Mouse (Mus musculus) embryonic facial prominence, embryonic 15.5 days (tissue): ENCODE measurements around the gene Snd1. TPM values are rescaled to one million over a fixed set of nuclear protein-coding genes. Genes with fewer than 3 reads are reported as not detected.

Source experiments
- ATAC-seq: fragments of 200-750 bp; cut with Nextera tagmentation; 2 replicates; pipeline ENCODE4 v1.8.0; 2017; ENCODE audit warnings: low read depth, moderate TSS enrichment; ENCODE audit not compliant: insufficient number of reproducible peaks, low FRiP score, low TSS enrichment
- H3K27ac ChIP-seq: fragments of 300-500 bp; sonication (generic); replicated peaks from 2 replicates; pipeline ENCODE4 v1.5.1; 2015; ENCODE audit warnings: mild to moderate bottlenecking, inconsistent platforms
- H3K27me3 ChIP-seq: fragments of 300-500 bp; sonication (generic); 2 replicates; pipeline ENCODE4 v1.6.1; 2015; ENCODE audit warnings: inconsistent platforms
- H3K36me3 ChIP-seq: fragments of 300-500 bp; sonication (generic); 2 replicates; pipeline ENCODE4 v1.6.1; 2015; ENCODE audit warnings: mild to moderate bottlenecking, inconsistent platforms
- H3K4me1 ChIP-seq: fragments of 300-500 bp; sonication (generic); 2 replicates; pipeline ENCODE4 v1.6.1; 2015; ENCODE audit warnings: inconsistent platforms
- H3K4me2 ChIP-seq: fragments of 300-500 bp; sonication (generic); replicated peaks from 2 replicates; pipeline ENCODE4 v1.6.1; 2015; ENCODE audit warnings: mild to moderate bottlenecking, inconsistent platforms
- H3K4me3 ChIP-seq: fragments of 300-500 bp; sonication (generic); replicated peaks from 2 replicates; pipeline ENCODE4 v1.5.1; 2015; ENCODE audit warnings: mild to moderate bottlenecking, inconsistent platforms
- H3K9ac ChIP-seq: fragments of 300-500 bp; sonication (generic); 2 replicates; pipeline ENCODE4 v1.6.1; 2015; ENCODE audit warnings: inconsistent platforms
- H3K9me3 ChIP-seq: fragments of 300-500 bp; sonication (generic); replicated peaks from 2 replicates; pipeline ENCODE4 v1.6.1; 2016; ENCODE audit warnings: inconsistent platforms
- WGBS: fragments of 180-500 bp; shearing (Covaris S2); methylation state at CpG from one replicate; pipeline ENCODE4 v1.1.7; 2015; 5-methylcytosine and 5-hydroxymethylcytosine counted together
- polyA plus RNA-seq: library from polyadenylated mRNA; unstranded; fragments of >200 nt; fragmentation: Nextera tagmentation; extraction: Ambion mirVana; gene quantifications from 2 replicates; pipeline ENCODE4 v1.2.1, GENCODE M21; 2015

Snd1 gene
- polyA plus RNA-seq, 1 experiment from 2014 or later, result 112 TPM

DNA sequence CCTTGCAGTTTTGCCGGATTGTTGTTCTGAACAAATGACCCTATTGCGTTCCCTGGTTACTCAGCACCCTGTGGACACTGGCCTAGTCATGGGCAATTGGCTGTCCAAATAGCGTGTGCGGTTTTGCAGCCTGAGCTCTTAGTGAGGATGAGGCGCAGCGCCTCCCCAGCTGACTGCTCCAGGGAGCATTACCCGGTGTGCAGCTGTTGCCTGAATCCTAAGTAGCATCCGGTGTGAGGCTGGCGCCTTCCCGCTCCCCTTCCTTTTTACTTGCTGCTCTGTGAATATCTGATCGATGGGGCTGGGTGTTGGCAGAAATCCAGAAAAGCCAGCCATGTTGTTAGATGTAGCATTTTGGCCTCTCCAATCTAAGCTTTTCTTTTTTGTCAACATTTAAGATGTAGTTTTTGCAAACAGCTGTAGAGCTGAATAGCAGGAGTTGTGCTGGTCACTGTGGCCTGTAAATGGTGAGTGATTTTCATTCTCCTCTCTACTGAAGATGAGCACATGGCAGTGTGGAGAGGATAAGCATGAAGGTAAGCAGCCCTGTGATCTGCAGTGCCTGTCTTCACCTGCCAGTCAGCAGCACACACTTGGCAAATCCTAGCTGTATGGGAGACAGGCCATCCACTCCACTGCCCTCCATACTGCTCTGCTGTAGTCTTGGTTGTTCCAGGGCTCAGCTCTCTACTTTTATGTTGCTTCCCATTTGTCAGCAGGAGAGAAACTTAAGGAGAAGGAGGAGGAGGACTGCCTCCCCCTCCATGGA lies 98.2 kb downstream of the Snd1 start:
- no peaks in the 10 kb centered on the region for H3K9me3 ChIP-seq
- H3K4me3 ChIP-seq, result no peak overlapping the region
- no peak for ATAC-seq
- no peaks in the 10 kb centered on the region for H3K36me3 ChIP-seq
- H3K4me2 ChIP-seq, result no peak overlapping the region
- H3K27ac ChIP-seq, result no peak overlapping the region
- H3K4me1 ChIP-seq, result peaks cover 19% of the 10 kb centered on the region
- H3K27me3 ChIP-seq, result no peaks in the 10 kb centered on the region
- no peak overlapping the region for H3K9ac ChIP-seq
- 56% methylated on average over 11 of the region's 11 CpGs for WGBS

DNA sequence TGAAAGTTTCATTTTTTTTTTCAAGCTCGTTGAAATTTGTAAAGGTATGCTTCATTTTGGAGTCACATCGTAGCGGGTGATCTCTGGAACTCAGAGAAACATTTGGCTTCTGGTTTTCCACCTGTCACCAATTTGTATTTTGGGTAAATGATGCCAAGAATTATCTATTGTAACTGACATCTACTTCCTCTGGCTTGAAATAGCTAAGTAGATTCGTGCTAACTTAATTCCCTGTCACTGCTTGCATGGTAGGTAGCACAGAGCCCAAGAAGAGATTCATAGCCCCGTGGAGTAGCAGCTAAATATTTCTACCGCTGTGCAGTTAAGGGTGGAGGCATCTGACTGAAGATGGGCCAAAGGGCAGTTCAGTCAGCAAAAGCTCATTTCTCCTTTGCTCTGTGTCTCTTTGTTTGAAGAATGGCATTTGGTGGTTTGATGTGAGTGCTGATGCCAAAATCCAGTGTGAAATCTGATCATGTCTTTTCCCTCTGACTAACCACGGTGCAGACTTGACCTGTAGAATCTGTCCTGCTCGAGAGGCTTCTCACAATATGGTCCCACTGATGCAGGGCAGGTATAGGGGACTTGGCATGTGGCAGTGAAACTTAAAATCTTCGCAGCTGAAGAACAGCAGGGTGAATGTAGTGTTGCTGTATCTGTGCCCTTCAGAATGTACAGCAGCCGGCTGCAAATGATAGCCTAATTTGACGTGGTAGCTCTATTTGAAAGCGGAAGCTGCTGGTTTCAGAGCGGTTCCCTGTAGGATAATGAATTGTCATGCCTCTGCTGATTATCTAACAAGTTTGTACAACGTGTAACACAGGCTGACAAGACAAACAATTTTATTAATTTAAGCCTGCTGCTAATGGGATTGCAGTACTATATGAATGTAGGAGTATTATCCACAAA lies 101.7 kb downstream of the Snd1 start:
- Histone ChIP-seq H3K4me1 (peaks cover 19% of the 10 kb centered on the region), H3K4me3 (no peak overlapping the region), H3K9me3 (no peaks in the 10 kb centered on the region), H3K4me2 (no peak overlapping the region), H3K9ac (no peak overlapping the region), H3K27me3 (no peaks in the 10 kb centered on the region), H3K36me3 (no peaks in the 10 kb centered on the region), H3K27ac (no peak overlapping the region)
- no peak for ATAC-seq
- WGBS, result 42% methylated on average over 14 of the region's 14 CpGs

- H3K9ac ChIP-seq, result no peak overlapping the region
- no peak overlapping the region for H3K4me2 ChIP-seq
- WGBS, result 72% methylated on average over 3 of the region's 3 CpGs
- no peak overlapping the region for H3K27ac ChIP-seq
- no peak for ATAC-seq
- no peaks in the 10 kb centered on the region for H3K36me3 ChIP-seq
- H3K9me3 ChIP-seq, result no peaks in the 10 kb centered on the region
- no peaks in the 10 kb centered on the region for H3K4me1 ChIP-seq
- H3K4me3 ChIP-seq, result no peak overlapping the region
- H3K27me3 ChIP-seq, result no peaks in the 10 kb centered on the region
Observed at GRCm38 (mm10) chr6:28582847-28583246, 107.9 kb downstream of the Snd1 start.

- no peak for ATAC-seq
- H3K4me3 ChIP-seq, result no peak overlapping the region
- no peaks in the 10 kb centered on the region for H3K9me3 ChIP-seq
- no peaks in the 10 kb centered on the region for H3K27me3 ChIP-seq
- 69% methylated on average over 2 of the region's 2 CpGs for WGBS
- no peak overlapping the region for H3K4me2 ChIP-seq
- H3K9ac ChIP-seq, result no peak overlapping the region
- H3K4me1 ChIP-seq, result no peaks in the 10 kb centered on the region
- H3K36me3 ChIP-seq, result no peaks in the 10 kb centered on the region
- H3K27ac ChIP-seq, result no peak overlapping the region
Observed at GRCm38 (mm10) chr6:28583399-28583798, 108.5 kb downstream of the Snd1 start.

GRCm38 (mm10) chr6:28586806-28587205 lies 111.9 kb downstream of the Snd1 start:
- Histone ChIP-seq H3K4me1 (no peaks in the 10 kb centered on the region), H3K9ac (no peak overlapping the region), H3K9me3 (no peaks in the 10 kb centered on the region), H3K4me2 (no peak overlapping the region), H3K27me3 (no peaks in the 10 kb centered on the region), H3K36me3 (0 out of 2 replicates have a peak, but pooled peaks cover under 1% of the 10 kb centered on the region), H3K4me3 (no peak overlapping the region), H3K27ac (no peak overlapping the region)
- ATAC-seq, result no peak
- WGBS, result 59% methylated on average over 3 of the region's 3 CpGs

DNA sequence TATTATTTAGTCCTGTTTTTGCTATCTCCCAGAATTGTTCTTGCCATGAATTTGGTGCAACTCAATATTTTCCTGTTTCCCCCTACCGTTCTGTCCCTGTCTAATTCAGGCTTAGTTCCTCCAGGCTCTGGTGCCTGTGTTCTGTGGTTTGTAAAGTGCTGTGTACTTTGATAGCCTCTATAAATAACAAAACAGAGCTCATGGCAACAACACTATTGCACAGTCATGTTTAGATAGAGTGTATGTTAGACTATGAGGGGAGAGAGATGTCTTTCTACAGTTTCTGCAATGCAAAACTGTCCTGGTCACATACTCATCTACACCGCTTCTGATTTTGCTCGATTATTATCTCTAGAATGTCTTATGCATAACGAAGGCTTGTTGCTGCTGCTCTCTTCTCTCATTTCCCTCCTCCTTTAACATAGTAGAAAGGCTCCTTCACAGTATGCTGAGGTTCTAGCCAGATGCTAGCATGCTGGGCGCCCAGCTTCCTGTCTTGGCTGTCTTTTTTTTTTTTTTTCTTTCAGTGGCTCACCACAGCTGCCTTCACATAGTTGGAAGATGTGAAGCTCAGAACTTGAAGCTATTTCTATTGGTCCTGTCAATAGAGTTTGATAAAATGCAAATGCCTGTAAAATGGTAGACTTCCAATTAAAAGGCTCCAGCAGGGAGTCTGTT lies 113.7 kb downstream of the Snd1 start:
- no peak for ATAC-seq
- Histone ChIP-seq H3K4me2 (no peak overlapping the region), H3K4me1 (no peaks in the 10 kb centered on the region), H3K9me3 (no peaks in the 10 kb centered on the region), H3K27ac (no peak overlapping the region), H3K36me3 (0 out of 2 replicates have a peak, but pooled peaks cover 5% of the 10 kb centered on the region), H3K4me3 (no peak overlapping the region), H3K27me3 (no peaks in the 10 kb centered on the region), H3K9ac (no peak overlapping the region)
- 69% methylated on average over 5 of the region's 5 CpGs for WGBS

DNA sequence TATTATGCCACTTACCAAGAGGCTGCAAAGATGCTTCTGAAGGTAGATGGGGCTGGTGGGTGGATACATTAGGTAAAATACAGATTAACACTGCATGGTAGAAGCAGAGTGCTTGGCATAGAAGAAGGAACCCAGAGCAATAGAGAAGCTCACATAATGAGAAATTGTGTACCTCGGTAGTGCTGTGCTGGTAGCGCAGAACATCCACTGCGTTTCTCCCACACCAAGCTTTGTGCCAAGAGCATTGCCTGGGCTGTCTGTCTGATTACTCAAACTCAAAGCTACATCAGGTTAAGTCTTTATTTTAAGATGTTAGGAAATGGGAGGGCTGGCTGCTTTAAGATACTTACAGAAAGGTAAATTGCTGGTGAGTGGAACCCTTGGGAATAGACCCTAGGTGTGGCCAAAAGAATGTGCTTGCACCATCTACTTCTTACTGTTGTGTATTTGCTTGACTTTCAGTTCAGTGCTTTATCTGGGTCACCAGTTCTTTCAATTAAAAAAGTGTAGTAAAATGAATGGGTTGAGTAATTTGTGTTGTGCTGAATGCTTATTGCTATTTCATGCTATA lies 117.5 kb downstream of the Snd1 start:
- no peaks in the 10 kb centered on the region for H3K4me1 ChIP-seq
- no peaks in the 10 kb centered on the region for H3K27me3 ChIP-seq
- H3K9me3 ChIP-seq, result no peaks in the 10 kb centered on the region
- H3K27ac ChIP-seq, result no peak overlapping the region
- no peak overlapping the region for H3K4me2 ChIP-seq
- no peak overlapping the region for H3K4me3 ChIP-seq
- WGBS, result 90% methylated on average over 3 of the region's 3 CpGs
- no peak for ATAC-seq
- H3K36me3 ChIP-seq, result 0 out of 2 replicates have a peak, but pooled peaks cover 5% of the 10 kb centered on the region
- H3K9ac ChIP-seq, result no peak overlapping the region

GRCm38 (mm10) chr6:28593708-28594107 lies 118.8 kb downstream of the Snd1 start:
- ATAC-seq, result no peak
- WGBS, result 82% methylated on average over 3 of the region's 3 CpGs
- H3K27ac ChIP-seq, result no peak overlapping the region
- no peak overlapping the region for H3K9ac ChIP-seq
- H3K27me3 ChIP-seq, result no peaks in the 10 kb centered on the region
- no peak overlapping the region for H3K4me3 ChIP-seq
- no peaks in the 10 kb centered on the region for H3K9me3 ChIP-seq
- H3K4me2 ChIP-seq, result no peak overlapping the region
- no peaks in the 10 kb centered on the region for H3K4me1 ChIP-seq
- 0 out of 2 replicates have a peak, but pooled peaks cover 5% of the 10 kb centered on the region for H3K36me3 ChIP-seq

DNA sequence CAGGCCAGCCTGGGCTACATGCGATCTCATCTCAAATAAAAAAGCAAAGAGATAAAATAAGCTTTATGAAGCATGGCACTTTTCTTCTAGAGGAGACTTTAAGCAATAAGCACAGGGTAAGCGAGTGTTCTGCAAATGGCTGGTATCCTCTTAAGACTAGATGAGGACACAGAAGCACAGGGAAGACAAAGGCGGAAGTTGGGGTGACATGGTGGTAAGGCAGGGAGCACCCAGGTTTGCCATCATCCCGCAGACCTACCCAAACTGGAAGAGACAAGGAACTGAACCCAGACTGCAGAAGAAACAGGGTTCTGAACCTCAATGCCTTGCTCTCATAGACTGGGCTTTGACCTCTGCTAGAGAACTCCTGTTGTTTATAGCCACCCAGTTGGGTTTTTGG lies 119.8 kb downstream of the Snd1 start:
- WGBS, result 96% methylated on average over 4 of the region's 4 CpGs
- no peak for ATAC-seq
- H3K36me3 ChIP-seq, result 0 out of 2 replicates have a peak, but pooled peaks cover 5% of the 10 kb centered on the region
- H3K4me1 ChIP-seq, result no peaks in the 10 kb centered on the region
- H3K9me3 ChIP-seq, result no peaks in the 10 kb centered on the region
- H3K4me2 ChIP-seq, result no peak overlapping the region
- no peaks in the 10 kb centered on the region for H3K27me3 ChIP-seq
- H3K4me3 ChIP-seq, result no peak overlapping the region
- H3K27ac ChIP-seq, result no peak overlapping the region
- no peak overlapping the region for H3K9ac ChIP-seq

- WGBS, result 82% methylated on average over 1 of the region's 1 CpGs
- Histone ChIP-seq H3K9me3 (no peaks in the 10 kb centered on the region), H3K9ac (no peak overlapping the region), H3K4me1 (no peaks in the 10 kb centered on the region), H3K36me3 (0 out of 2 replicates have a peak, but pooled peaks cover 5% of the 10 kb centered on the region), H3K27ac (no peak overlapping the region), H3K27me3 (no peaks in the 10 kb centered on the region), H3K4me3 (no peak overlapping the region), H3K4me2 (no peak overlapping the region)
- ATAC-seq, result no peak
Observed at GRCm38 (mm10) chr6:28595231-28595630, 120.3 kb downstream of the Snd1 start.

DNA sequence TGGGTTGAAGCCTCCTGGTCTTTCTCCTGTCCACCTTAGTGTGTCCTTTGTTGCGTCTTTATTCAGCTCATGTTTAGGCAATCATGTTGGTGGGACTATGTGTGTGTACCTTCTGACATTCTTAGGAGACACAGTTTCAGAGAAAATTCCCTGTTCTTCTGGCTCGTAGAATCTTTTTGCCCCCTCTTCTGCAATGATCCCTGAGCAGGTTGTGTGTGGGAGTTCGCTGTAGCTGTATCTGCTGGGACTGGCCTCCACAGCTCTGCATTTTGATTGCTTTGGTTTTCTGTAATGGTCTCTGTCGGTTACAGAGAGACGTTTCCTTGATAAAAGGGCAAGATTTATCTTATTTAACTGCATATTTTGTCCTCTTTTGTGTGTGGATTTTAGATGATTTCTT lies 122.3 kb downstream of the Snd1 start:
- no peak for ATAC-seq

More for the DNA sequence above, 122.3 kb downstream of the Snd1 start:
- H3K36me3 ChIP-seq, result 0 out of 2 replicates have a peak, but pooled peaks cover under 1% of the 10 kb centered on the region
- WGBS, result 88% methylated on average over 5 of the region's 5 CpGs
- H3K9me3 ChIP-seq, result no peaks in the 10 kb centered on the region
- H3K4me1 ChIP-seq, result no peaks in the 10 kb centered on the region
- no peaks in the 10 kb centered on the region for H3K27me3 ChIP-seq
- H3K27ac ChIP-seq, result no peak overlapping the region
- H3K4me2 ChIP-seq, result no peak overlapping the region
- no peak overlapping the region for H3K9ac ChIP-seq
- H3K4me3 ChIP-seq, result no peak overlapping the region
